ENCODE assay signal across 9 mouse cellular contexts in genomic region chr8:57654146-57654545, GRCm38 (mm10). TPM values are rescaled to one million over a fixed set of nuclear protein-coding genes. Genes with fewer than 3 reads are reported as not detected.
A peak's percentile ranks its signal among the peaks of the same experiment; 100 is the strongest.
DNase-seq lines count a peak whose midpoint lies in the region; ATAC-seq lines count a peak whose summit lies in the region.
"Had no signal": no experiment of that assay in that cellular context is flagged by ENCODE, and none has a peak within 500 bp of the region (broad histone marks: within the 10 kb centered on the region; RNA-seq: fewer than 3 reads in every experiment).

No protein-coding gene starts in this region.

- H3K27ac ChIP-seq in kidney, embryonic 16.5 days (ENCODE audit: low read length): peak overlapping the region; percentile 95
- H3K27ac ChIP-seq in embryonic facial prominence, embryonic 14.5 days (replicated peaks; ENCODE audit: low read depth, low read length): no peak overlapping the region
- no peak overlapping the region for H3K27ac ChIP-seq in liver, embryonic 15.5 days (replicated peaks)
- H3K27ac ChIP-seq: neural tube, embryonic 12.5 days had no signal

- H3K4me2 ChIP-seq in kidney, embryonic 16.5 days (replicated peaks; ENCODE audit: low read depth, low read length): peak overlapping the region; percentile 89
- peak overlapping the region; percentile 74 for H3K4me2 ChIP-seq in embryonic facial prominence, embryonic 14.5 days (ENCODE audit: low read depth, low read length)
- H3K4me2 ChIP-seq in liver, embryonic 15.5 days: peak overlapping the region; percentile 97

- H3K4me1 ChIP-seq in kidney, embryonic 16.5 days (ENCODE audit: insufficient read depth, low read length): peaks cover 23% of the 10 kb centered on the region
- peaks cover 7% of the 10 kb centered on the region; the same call in 1 of the 2 replicates for H3K4me1 ChIP-seq in embryonic facial prominence, embryonic 14.5 days (ENCODE audit: control insufficient read depth, insufficient read depth, low read length)
- peaks cover 24% of the 10 kb centered on the region for H3K4me1 ChIP-seq in liver, embryonic 15.5 days (replicated peaks)
- H3K4me1 ChIP-seq: neural tube, embryonic 12.5 days had no signal

- H3K27me3 ChIP-seq in kidney, embryonic 16.5 days (ENCODE audit: insufficient read depth, low read length): no peaks in the 10 kb centered on the region
- H3K27me3 ChIP-seq in embryonic facial prominence, embryonic 14.5 days (replicated peaks; ENCODE audit: control insufficient read depth, insufficient read depth, low read length): no peaks in the 10 kb centered on the region
- no peaks in the 10 kb centered on the region for H3K27me3 ChIP-seq in liver, embryonic 15.5 days
- H3K27me3 ChIP-seq: neural tube, embryonic 12.5 days had no signal

- peak; percentile 53 for DNase-seq in cerebellum, adult 9-10 months
- no peak for DNase-seq in cerebellum, adult 9-11 months
- DNase-seq in kidney, postnatal 25 days: no peak
- no peak for DNase-seq in embryonic facial prominence, embryonic 14.5 days (ENCODE audit: low spot score)
- no peak for DNase-seq in retina, embryonic 14.5 days (ENCODE audit: low spot score)

- no peaks in the 10 kb centered on the region for H3K9me3 ChIP-seq in kidney, embryonic 16.5 days (ENCODE audit: low read length)
- no peaks in the 10 kb centered on the region for H3K9me3 ChIP-seq in embryonic facial prominence, embryonic 14.5 days (ENCODE audit: control insufficient read depth, low read length)
- H3K9me3 ChIP-seq in liver, embryonic 15.5 days (replicated peaks): no peaks in the 10 kb centered on the region
- H3K9me3 ChIP-seq: neural tube, embryonic 12.5 days had no signal

- WGBS in kidney, embryonic 16.5 days: 84% methylated on average over 7 of the region's 7 CpGs
- WGBS in embryonic facial prominence, embryonic 14.5 days: 89% methylated on average over 7 of the region's 7 CpGs
- 62% methylated on average over 7 of the region's 7 CpGs for WGBS in liver, embryonic 15.5 days (ENCODE audit: insufficient replicate concordance)

- H3K36me3 ChIP-seq in kidney, embryonic 16.5 days (ENCODE audit: insufficient read depth, low read length): no peaks in the 10 kb centered on the region
- H3K36me3 ChIP-seq in embryonic facial prominence, embryonic 14.5 days (ENCODE audit: control insufficient read depth, insufficient read depth, low read length): no peaks in the 10 kb centered on the region
- H3K36me3 ChIP-seq in liver, embryonic 15.5 days (replicated peaks): no peaks in the 10 kb centered on the region
- H3K36me3 ChIP-seq: neural tube, embryonic 12.5 days had no signal

- ATAC-seq in kidney, embryonic 16.5 days (ENCODE audit: low FRiP score, low TSS enrichment): no peak
- no peak for ATAC-seq in embryonic facial prominence, embryonic 14.5 days (ENCODE audit: low read depth)
- ATAC-seq in liver, embryonic 15.5 days (ENCODE audit: insufficient read depth): no peak
- ATAC-seq in megakaryocyte progenitor cell, adult 5-6 weeks (replicated peaks; ENCODE audit: poor library complexity): no peak

- H3K9ac ChIP-seq in kidney, embryonic 16.5 days (replicated peaks; ENCODE audit: low read length): no peak overlapping the region
- H3K9ac ChIP-seq in embryonic facial prominence, embryonic 14.5 days (ENCODE audit: low read depth, low read length): no peak overlapping the region
- H3K9ac ChIP-seq in liver, embryonic 15.5 days: no peak overlapping the region
- H3K9ac ChIP-seq: neural tube, embryonic 12.5 days had no signal

- no peak overlapping the region for H3K4me3 ChIP-seq in kidney, embryonic 16.5 days (ENCODE audit: low read length)
- 0 out of 2 replicates have a peak overlapping the region, but pooled peaks have one; percentile 70 for H3K4me3 ChIP-seq in embryonic facial prominence, embryonic 14.5 days (ENCODE audit: low read depth, low read length)
- peak overlapping the region; percentile 80; the same call in 1 of the 2 replicates for H3K4me3 ChIP-seq in liver, embryonic 15.5 days (replicated peaks)

RNA-seq across cellular contexts. Expression of gene Galnt7, which starts 1.3 kb away (rescaled TPM):
- 22.4 and 23.7 TPM in 2 replicates for polyA plus RNA-seq in kidney, embryonic 16.5 days (2015; fragmentation: Nextera tagmentation; extraction: Ambion mirVana)
- polyA plus RNA-seq in embryonic facial prominence, embryonic 14.5 days (2014; fragmentation: Nextera tagmentation; extraction: Ambion mirVana): 13.0 and 14.1 TPM in 2 replicates
- 3.5 and 3.8 TPM in 2 replicates for polyA plus RNA-seq in liver, embryonic 15.5 days (2015; fragmentation: Nextera tagmentation; extraction: Ambion mirVana)
- total RNA-seq in megakaryocyte progenitor cell, adult 5-6 weeks (2015): 15.5 and 15.9 TPM in 2 replicates
- total RNA-seq in megakaryocyte progenitor cell, adult 5-6 weeks (2017): 17.9 and 20.4 TPM in 2 replicates
